Mouse (Mus musculus): ENCODE data around the gene Dnase1l1. TPM values are rescaled to one million over a fixed set of nuclear protein-coding genes. Genes with fewer than 3 reads are reported as not detected.

Dnase1l1 gene
- polyA plus RNA-seq, 1 experiment from 2014 or later = 3.7 TPM

- no peaks in the 10 kb centered on the region for H3K9me3 ChIP-seq (ENCODE audit: control insufficient read depth, low read length)
- no peak overlapping the region for H3K9ac ChIP-seq (replicated peaks; ENCODE audit: low read depth, low read length)
- H3K4me2 ChIP-seq (ENCODE audit: low read depth, low read length) = no peak overlapping the region
- H3K36me3 ChIP-seq (ENCODE audit: control insufficient read depth, insufficient read depth, low read length) = peaks cover 41% of the 10 kb centered on the region
- 80% methylated on average over 1 of the region's 1 CpGs for WGBS
- no peaks in the 10 kb centered on the region for H3K27me3 ChIP-seq (ENCODE audit: control insufficient read depth, insufficient read depth, low read length)
- no peak overlapping the region for H3K27ac ChIP-seq (ENCODE audit: low read depth, low read length)
- ATAC-seq (ENCODE audit: low read depth) = no peak
- H3K4me1 ChIP-seq (ENCODE audit: control insufficient read depth, insufficient read depth, low read length) = no peaks in the 10 kb centered on the region
- H3K4me3 ChIP-seq (ENCODE audit: low read depth, low read length) = no peak overlapping the region
Observed at GRCm38 (mm10) chrX:74230038-74230437, 52.1 kb downstream of the Dnase1l1 start.

Small RNAs within 50 kb of the gene (microRNA-seq; reads per million reads assigned to microRNA genes)
- gene Mir7091 = not detected
- not detected for gene Mir7092

Other genes with a start within 250 kb of the Dnase1l1 start
- not detected in 2 replicates for gene Opn1mw, start 154.9 kb downstream of the Dnase1l1 start, polyA plus RNA-seq (2014; fragmentation: Nextera tagmentation; extraction: Ambion mirVana)
- gene Mecp2, start 147.0 kb downstream of the Dnase1l1 start, polyA plus RNA-seq (2014; fragmentation: Nextera tagmentation; extraction: Ambion mirVana) = 16.3 and 16.4 TPM in 2 replicates
- gene Tex28, start 114.5 kb downstream of the Dnase1l1 start, polyA plus RNA-seq (2014; fragmentation: Nextera tagmentation; extraction: Ambion mirVana) = not detected in 2 replicates
- 0.10 and 0.16 TPM in 2 replicates for gene Tktl1, start 105.1 kb downstream of the Dnase1l1 start, polyA plus RNA-seq (2014; fragmentation: Nextera tagmentation; extraction: Ambion mirVana)
- 63.0 and 121 TPM in 2 replicates for gene Flna, start 32.5 kb downstream of the Dnase1l1 start, polyA plus RNA-seq (2014; fragmentation: Nextera tagmentation; extraction: Ambion mirVana)
- 12.6 and 17.0 TPM in 2 replicates for gene Emd, start 27.6 kb downstream of the Dnase1l1 start, polyA plus RNA-seq (2014; fragmentation: Nextera tagmentation; extraction: Ambion mirVana)
- gene Rpl10, start 11.5 kb downstream of the Dnase1l1 start, polyA plus RNA-seq (2014; fragmentation: Nextera tagmentation; extraction: Ambion mirVana) = 476 and 568 TPM in 2 replicates
- 62.0 and 65.8 TPM in 2 replicates for gene Taz, start 425 bp downstream of the Dnase1l1 start, polyA plus RNA-seq (2014; fragmentation: Nextera tagmentation; extraction: Ambion mirVana)
- gene Atp6ap1, start 14.8 kb upstream of the Dnase1l1 start, polyA plus RNA-seq (2014; fragmentation: Nextera tagmentation; extraction: Ambion mirVana) = 213 and 279 TPM in 2 replicates
- gene Gdi1, start 22.7 kb upstream of the Dnase1l1 start, polyA plus RNA-seq (2014; fragmentation: Nextera tagmentation; extraction: Ambion mirVana) = 761 and 960 TPM in 2 replicates
- gene Fam50a, start 30.7 kb upstream of the Dnase1l1 start, polyA plus RNA-seq (2014; fragmentation: Nextera tagmentation; extraction: Ambion mirVana) = 50.4 and 52.5 TPM in 2 replicates
- 42.5 and 47.1 TPM in 2 replicates for gene Plxna3, start 46.7 kb upstream of the Dnase1l1 start, polyA plus RNA-seq (2014; fragmentation: Nextera tagmentation; extraction: Ambion mirVana)
- 71.5 and 73.3 TPM in 2 replicates for gene Lage3, start 71.3 kb upstream of the Dnase1l1 start, polyA plus RNA-seq (2014; fragmentation: Nextera tagmentation; extraction: Ambion mirVana)
- 70.3 and 73.7 TPM in 2 replicates for gene Ubl4a, start 90.9 kb upstream of the Dnase1l1 start, polyA plus RNA-seq (2014; fragmentation: Nextera tagmentation; extraction: Ambion mirVana)
- gene Slc10a3, start 91.0 kb upstream of the Dnase1l1 start, polyA plus RNA-seq (2014; fragmentation: Nextera tagmentation; extraction: Ambion mirVana) = 6.9 and 7.8 TPM in 2 replicates
- 36.4 and 37.1 TPM in 2 replicates for gene Fam3a, start 110.9 kb upstream of the Dnase1l1 start, polyA plus RNA-seq (2014; fragmentation: Nextera tagmentation; extraction: Ambion mirVana)
- 18.3 and 19.2 TPM in 2 replicates for gene Ikbkg, start 111.0 kb upstream of the Dnase1l1 start, polyA plus RNA-seq (2014; fragmentation: Nextera tagmentation; extraction: Ambion mirVana)
- gene G6pdx, start 146.9 kb upstream of the Dnase1l1 start, polyA plus RNA-seq (2014; fragmentation: Nextera tagmentation; extraction: Ambion mirVana) = 53.4 and 57.2 TPM in 2 replicates
- gene Gm6880, start 199.1 kb upstream of the Dnase1l1 start, polyA plus RNA-seq (2014; fragmentation: Nextera tagmentation; extraction: Ambion mirVana) = not detected in 2 replicates